Mouse (Mus musculus): ENCODE results near the gene Lhcgr.

GRCm38 (mm10) chr17:88810807-88811206, 19.0 kb upstream of the Lhcgr start:
- no peak for TF ChIP-seq CTCF (IDR thresholded peaks at IDR 0.05; ENCODE audit: extremely low read depth, insufficient read depth, low read length)
- no peak for TF ChIP-seq POLR2A (IDR thresholded peaks at IDR 0.05; ENCODE audit: extremely low read depth, insufficient read depth, low read length)

All from cortical plate, adult 2 months (tissue).